Mouse (Mus musculus): ENCODE data around the gene Traf1.

Traf1 gene

GRCm38 (mm10) chr2:34901726-34902125 lies 59.8 kb downstream of the Traf1 start:
- DNase-seq (ENCODE audit: low read depth), result peak; percentile 20

DNA sequence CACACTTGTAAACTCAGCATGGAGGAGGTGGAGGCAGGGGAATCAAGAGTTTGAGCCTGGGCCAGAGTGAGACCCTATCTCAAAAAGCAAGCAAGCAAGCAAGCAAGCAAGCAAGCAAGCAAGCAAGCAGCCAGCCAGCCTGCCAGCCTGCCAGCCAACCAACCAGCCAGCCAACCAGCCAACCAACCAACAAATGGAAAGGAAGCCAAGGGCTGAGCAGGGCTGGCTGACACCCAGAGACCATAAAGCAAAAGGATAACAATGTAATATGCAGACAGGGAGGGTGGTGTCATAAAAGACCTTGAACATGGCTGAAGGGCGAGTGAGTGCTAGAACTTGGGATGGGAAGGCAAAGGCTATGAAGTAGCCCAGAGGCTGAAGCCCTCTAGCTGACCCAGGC lies 61.2 kb downstream of the Traf1 start:
- no peak for DNase-seq (ENCODE audit: low read depth)

GRCm38 (mm10) chr2:34899682-34900081 lies 61.9 kb downstream of the Traf1 start:
- no peak for DNase-seq (ENCODE audit: low read depth)

GRCm38 (mm10) chr2:34897820-34898219 lies 63.8 kb downstream of the Traf1 start:
- DNase-seq (ENCODE audit: low read depth), result peak; percentile 72

- DNase-seq (ENCODE audit: low read depth), result no peak
These were observed 64.6 kb downstream of the Traf1 start for GRCm38 (mm10) chr2:34896821-34897460.

DNA sequence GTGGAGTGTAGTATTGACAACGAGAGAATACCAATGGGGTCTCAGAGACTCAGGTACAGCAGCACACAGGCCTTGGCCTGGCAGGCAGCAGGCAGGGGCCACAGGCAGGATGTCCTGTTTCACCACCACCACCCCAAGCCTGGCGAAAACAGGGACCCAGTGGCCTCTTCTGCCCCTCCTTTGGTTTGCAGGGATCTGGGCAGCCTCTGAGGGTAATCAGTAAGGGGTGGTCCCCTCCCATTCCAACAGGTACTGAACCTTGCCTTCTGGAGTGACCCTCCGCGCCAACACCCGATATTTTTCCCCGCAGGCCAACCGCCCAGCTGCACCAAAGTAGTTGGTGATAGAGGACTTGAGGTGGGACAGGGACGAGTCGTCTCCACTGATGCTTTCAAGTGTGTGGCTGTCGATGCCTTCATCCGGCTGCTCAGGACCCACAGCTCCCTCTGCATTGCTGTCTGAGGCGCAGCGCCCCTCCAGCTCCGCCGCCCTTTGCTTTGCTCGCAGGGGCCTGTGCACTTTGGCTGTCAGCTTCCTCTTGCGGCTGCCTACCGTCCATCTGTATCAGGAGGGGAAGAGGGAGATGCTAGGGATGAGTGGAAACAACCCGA lies 66.0 kb downstream of the Traf1 start:
- no peak for DNase-seq (ENCODE audit: low read depth)

GRCm38 (mm10) chr2:34893950-34894349 lies 67.6 kb downstream of the Traf1 start:
- no peak for DNase-seq (ENCODE audit: low read depth)

Measured in induced T-regulatory cell, adult 2 months (primary cell).